Comparison of ENCODE assay signal across 13 mouse cellular contexts in the genomic region with DNA sequence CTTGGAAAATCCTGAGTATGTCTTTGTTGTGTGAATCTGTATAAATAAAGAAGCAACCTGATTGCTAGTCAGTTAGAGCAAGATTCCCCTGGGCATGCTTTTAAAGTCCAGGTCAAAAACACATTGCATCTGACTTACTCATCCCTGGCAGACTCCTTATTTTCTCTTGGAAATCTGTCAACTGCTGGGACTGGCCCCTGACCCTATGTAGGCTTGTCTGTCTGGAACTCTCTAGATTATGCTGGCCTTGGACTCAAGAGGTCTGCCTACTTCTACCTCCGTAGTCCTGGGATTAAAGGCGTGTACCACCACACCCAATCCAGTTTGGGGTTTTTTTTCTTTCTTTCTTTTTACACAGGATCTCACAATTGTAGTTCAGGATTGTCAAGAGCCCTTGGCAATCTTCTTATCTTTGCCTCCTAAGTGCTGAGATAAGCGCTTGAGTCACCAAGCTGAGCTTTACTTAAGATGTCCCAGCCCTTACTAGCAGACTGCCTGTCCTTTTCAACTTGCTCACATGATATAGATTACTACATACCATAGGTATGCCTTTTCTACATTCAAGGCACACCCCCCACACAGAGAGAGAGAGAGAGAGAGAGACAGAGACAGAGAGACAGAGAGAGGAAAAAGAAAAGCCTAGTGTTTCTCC. TPM values are rescaled to one million over a fixed set of nuclear protein-coding genes. Genes with fewer than 3 reads are reported as not detected.
DNase-seq lines count a peak whose midpoint lies in the region; ATAC-seq and TF ChIP-seq lines count a peak whose summit lies in the region.
"Had no signal": no experiment of that assay in that cellular context is flagged by ENCODE, and none has a peak within 500 bp of the region (broad histone marks: within the 10 kb centered on the region; RNA-seq: fewer than 3 reads in every experiment).

No protein-coding gene starts in this region.

- no peaks in the 10 kb centered on the region for H3K27me3 ChIP-seq in kidney, embryonic 16.5 days (ENCODE audit: insufficient read depth, low read length)
- H3K27me3 ChIP-seq in lung, embryonic 14.5 days (ENCODE audit: insufficient read depth, low read length): no peaks in the 10 kb centered on the region
- H3K27me3 ChIP-seq in stomach, embryonic 15.5 days (replicated peaks): no peaks in the 10 kb centered on the region
- H3K27me3 ChIP-seq in forebrain, embryonic 14.5 days (replicated peaks; ENCODE audit: control insufficient read depth, insufficient read depth, low read length): no peaks in the 10 kb centered on the region
- H3K27me3 ChIP-seq: embryonic facial prominence, embryonic 15.5 days; hindbrain, embryonic 12.5 days had no signal

- H3K9me3 ChIP-seq in kidney, embryonic 16.5 days (ENCODE audit: low read length): no peaks in the 10 kb centered on the region
- H3K9me3 ChIP-seq in lung, embryonic 14.5 days (ENCODE audit: low read depth, low read length): no peaks in the 10 kb centered on the region
- no peaks in the 10 kb centered on the region for H3K9me3 ChIP-seq in stomach, embryonic 15.5 days
- H3K9me3 ChIP-seq in forebrain, embryonic 14.5 days (replicated peaks; ENCODE audit: control insufficient read depth, low read length): no peaks in the 10 kb centered on the region
- H3K9me3 ChIP-seq: embryonic facial prominence, embryonic 15.5 days; hindbrain, embryonic 12.5 days had no signal

- no peak overlapping the region for H3K4me3 ChIP-seq in kidney, embryonic 16.5 days (ENCODE audit: low read length)
- no peak overlapping the region for H3K4me3 ChIP-seq in lung, embryonic 14.5 days (ENCODE audit: low read depth, low read length)
- no peak overlapping the region for H3K4me3 ChIP-seq in stomach, embryonic 15.5 days (replicated peaks)
- H3K4me3 ChIP-seq in forebrain, embryonic 14.5 days (ENCODE audit: low read depth, low read length): no peak overlapping the region
- H3K4me3 ChIP-seq: embryonic facial prominence, embryonic 15.5 days; hindbrain, embryonic 12.5 days had no signal

- no peaks in the 10 kb centered on the region for H3K36me3 ChIP-seq in kidney, embryonic 16.5 days (ENCODE audit: insufficient read depth, low read length)
- H3K36me3 ChIP-seq in lung, embryonic 14.5 days (ENCODE audit: insufficient read depth): no peaks in the 10 kb centered on the region
- no peaks in the 10 kb centered on the region for H3K36me3 ChIP-seq in stomach, embryonic 15.5 days
- no peaks in the 10 kb centered on the region for H3K36me3 ChIP-seq in forebrain, embryonic 14.5 days (ENCODE audit: control insufficient read depth, insufficient read depth, low read length)
- H3K36me3 ChIP-seq: embryonic facial prominence, embryonic 15.5 days; hindbrain, embryonic 12.5 days had no signal

- no peak overlapping the region for H3K27ac ChIP-seq in kidney, embryonic 16.5 days (ENCODE audit: low read length)
- peak overlapping the region; percentile 63 for H3K27ac ChIP-seq in lung, embryonic 14.5 days (ENCODE audit: low read depth)
- no peak overlapping the region for H3K27ac ChIP-seq in stomach, embryonic 15.5 days
- no peak overlapping the region for H3K27ac ChIP-seq in forebrain, embryonic 14.5 days (ENCODE audit: low read depth, low read length)
- H3K27ac ChIP-seq: embryonic facial prominence, embryonic 15.5 days; hindbrain, embryonic 12.5 days had no signal

- ATAC-seq in kidney, embryonic 16.5 days (ENCODE audit: low FRiP score, low TSS enrichment): no peak
- peak; percentile 91 for ATAC-seq in lung, embryonic 14.5 days (ENCODE audit: insufficient read depth)
- peak; percentile 85 for ATAC-seq in stomach, embryonic 15.5 days (ENCODE audit: insufficient read depth, low FRiP score, low read depth)
- no peak for ATAC-seq in forebrain, embryonic 14.5 days
- ATAC-seq: forebrain, embryonic 16.5 days had no signal

- no peak for TF ChIP-seq CTCF in lung, embryonic 14.5 days (IDR thresholded peaks at IDR 0.05; ENCODE audit: low read depth)

- no peak overlapping the region for H3K4me2 ChIP-seq in kidney, embryonic 16.5 days (replicated peaks; ENCODE audit: low read depth, low read length)
- no peak overlapping the region for H3K4me2 ChIP-seq in lung, embryonic 14.5 days
- H3K4me2 ChIP-seq in stomach, embryonic 15.5 days: no peak overlapping the region
- H3K4me2 ChIP-seq in forebrain, embryonic 14.5 days (ENCODE audit: low read length): no peak overlapping the region
- H3K4me2 ChIP-seq: embryonic facial prominence, embryonic 15.5 days; hindbrain, embryonic 12.5 days had no signal

- H3K9ac ChIP-seq in kidney, embryonic 16.5 days (replicated peaks; ENCODE audit: low read length): no peak overlapping the region
- no peak overlapping the region for H3K9ac ChIP-seq in lung, embryonic 14.5 days
- H3K9ac ChIP-seq in stomach, embryonic 15.5 days: no peak overlapping the region
- H3K9ac ChIP-seq in forebrain, embryonic 14.5 days (ENCODE audit: low read length): no peak overlapping the region
- H3K9ac ChIP-seq: embryonic facial prominence, embryonic 15.5 days; hindbrain, embryonic 12.5 days had no signal

- WGBS in kidney, embryonic 16.5 days: 82% methylated on average over 3 of the region's 3 CpGs
- WGBS in lung, embryonic 14.5 days: 34% methylated on average over 3 of the region's 3 CpGs
- 46% methylated on average over 3 of the region's 3 CpGs for WGBS in stomach, embryonic 15.5 days
- 85% methylated on average over 3 of the region's 3 CpGs for WGBS in forebrain, embryonic 14.5 days

- H3K4me1 ChIP-seq in kidney, embryonic 16.5 days (ENCODE audit: insufficient read depth, low read length): no peaks in the 10 kb centered on the region
- H3K4me1 ChIP-seq in lung, embryonic 14.5 days (ENCODE audit: insufficient read depth): no peaks in the 10 kb centered on the region
- no peaks in the 10 kb centered on the region for H3K4me1 ChIP-seq in stomach, embryonic 15.5 days
- H3K4me1 ChIP-seq in forebrain, embryonic 14.5 days (ENCODE audit: control insufficient read depth, insufficient read depth, low read length): no peaks in the 10 kb centered on the region
- H3K4me1 ChIP-seq: embryonic facial prominence, embryonic 15.5 days; hindbrain, embryonic 12.5 days had no signal

- intact Hi-C loops in heart, postnatal 36 days (cut with DNase I): no loop called here

- DNase-seq in heart, adult 11 months: peak; percentile 41
- no peak for DNase-seq in heart, postnatal 36 days
- DNase-seq in kidney, postnatal 14 days: peak; percentile 13
- peak; percentile 60 for DNase-seq in lung, embryonic 14.5 days
- DNase-seq in embryo, embryonic 10 days (ENCODE audit: low spot score): no peak
- no peak for DNase-seq in forebrain, embryonic 14.5 days (ENCODE audit: low spot score)
- DNase-seq: cerebellum, postnatal 10 days; thymus, postnatal 14 days had no signal

RNA-seq across cellular contexts. Expression of a gene that starts 8.1 kb away (rescaled TPM):
- total RNA-seq in heart, postnatal 36 days (2021): 10 to 100 TPM; 36.9 to 43.4 TPM
- 45.9 and 46.7 TPM in 2 replicates for polyA plus RNA-seq in kidney, embryonic 16.5 days (2015; fragmentation: Nextera tagmentation; extraction: Ambion mirVana)
- 36.4 and 38.1 TPM in 2 replicates for polyA plus RNA-seq in lung, embryonic 14.5 days (2014; fragmentation: Nextera tagmentation; extraction: Ambion mirVana)
- 40.6 and 41.7 TPM in 2 replicates for polyA plus RNA-seq in stomach, embryonic 15.5 days (2015; fragmentation: Nextera tagmentation; extraction: Ambion mirVana)
- polyA plus RNA-seq in forebrain, embryonic 14.5 days (2014; fragmentation: Nextera tagmentation; extraction: Ambion mirVana): 118 and 128 TPM in 2 replicates

Comparison
In these comparisons a context has a peak if more than half of its experiments do, and no peak if none do; other contexts are left out.
1. DNase-seq: peak in heart, adult 11 months (single experiment), kidney, postnatal 14 days (single experiment) and lung, embryonic 14.5 days (single experiment); none in heart, postnatal 36 days (0 of 2), embryo, embryonic 10 days (single experiment) and forebrain, embryonic 14.5 days (single experiment).
2. ATAC-seq: peak in lung, embryonic 14.5 days (single experiment) and stomach, embryonic 15.5 days (single experiment); none in kidney, embryonic 16.5 days (single experiment) and forebrain, embryonic 14.5 days (single experiment).